Mouse (Mus musculus): Measurements from ENCODE around the gene Bcat2. TPM values are rescaled to one million over a fixed set of nuclear protein-coding genes. Genes with fewer than 3 reads are reported as not detected.

The Bcat2 gene
- total RNA-seq, 2 experiments from 2014 or later = 91.4 to 106 TPM

DNA sequence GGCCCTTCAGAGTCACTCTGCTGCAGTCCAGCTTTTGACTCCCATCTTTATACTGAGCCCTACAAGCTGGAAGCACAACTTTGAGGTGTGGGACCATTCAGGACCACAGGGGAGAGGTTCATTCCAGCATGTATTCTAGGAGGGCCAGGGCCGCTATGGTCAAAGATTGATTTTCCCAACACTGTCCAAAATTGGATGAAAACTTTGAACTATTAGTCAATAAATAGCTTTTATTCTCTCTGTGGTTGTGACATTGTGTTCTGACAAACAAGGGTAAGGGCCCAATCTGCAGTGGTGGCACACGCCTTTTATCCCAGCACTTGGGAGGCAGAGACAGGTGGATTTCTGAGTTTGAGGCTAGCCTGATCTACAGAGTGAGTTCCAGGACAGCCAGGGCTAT lies 16.0 kb upstream of the Bcat2 start:
- H3K4me3 ChIP-seq = no peak overlapping the region
- intact Hi-C loops (cut with DNase I) = no loop called here
- H3K27ac ChIP-seq = no peak overlapping the region
- DNase-seq = no peak
- no peak for TF ChIP-seq CTCF (IDR thresholded peaks at IDR 0.05)

DNA sequence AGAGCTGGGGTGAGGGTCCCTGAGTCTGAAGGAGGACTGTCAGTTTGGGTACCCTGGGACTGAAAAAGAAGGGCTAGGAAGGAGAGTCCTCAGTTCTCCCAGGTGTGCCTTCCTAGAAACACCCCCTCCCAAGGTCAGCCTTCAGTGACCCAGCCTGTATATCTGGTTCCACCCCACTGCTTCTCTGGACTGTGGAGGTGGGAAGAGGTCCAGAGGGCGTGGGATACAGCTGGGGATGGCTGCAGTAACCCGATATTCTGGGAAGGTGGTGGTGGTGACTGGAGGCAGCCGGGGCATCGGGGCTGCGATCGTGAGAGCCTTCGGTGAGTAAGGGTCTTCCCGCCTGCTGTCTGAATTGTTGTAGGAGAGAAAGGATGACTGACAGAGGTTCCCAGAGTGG lies 15.2 kb upstream of the Bcat2 start, which contains the start of gene Hsd17b14:
Gene Hsd17b14, plus strand, starts transcription at position 150 of the 400 bp plus-strand sequence.
- DNase-seq = no peak
- H3K27ac ChIP-seq = no peak within 1 kb of the TSS
- no peak within 1 kb of the TSS for H3K4me3 ChIP-seq
- intact Hi-C loops (cut with DNase I) = no loop called here
- no peak for TF ChIP-seq CTCF (IDR thresholded peaks at IDR 0.05)

DNA sequence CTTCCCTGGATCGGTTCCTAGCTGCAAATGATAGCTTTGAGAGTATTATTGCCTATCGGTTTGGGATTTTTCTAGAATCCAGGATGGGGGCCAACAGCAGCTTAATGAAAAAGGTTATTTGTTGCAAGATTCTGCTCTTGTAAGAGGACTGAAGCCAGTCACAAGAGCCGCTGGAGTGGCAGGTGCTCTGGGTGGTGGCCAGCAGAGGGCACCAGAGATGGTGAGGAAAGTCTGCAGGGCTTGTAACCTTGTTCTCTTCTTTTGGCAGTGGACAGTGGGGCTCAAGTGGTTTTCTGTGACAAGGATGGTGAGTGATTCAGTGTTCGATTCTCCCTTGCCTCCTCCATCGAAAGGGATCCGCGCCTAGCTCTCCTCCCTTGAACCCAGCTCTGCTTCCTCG lies 14.2 kb upstream of the Bcat2 start:
- peak; percentile 95; the same call in 1 of the 2 replicates for TF ChIP-seq CTCF (IDR thresholded peaks at IDR 0.05)
- Histone ChIP-seq H3K27ac (no peak overlapping the region; the same call in 1 of the 2 replicates), H3K4me3 (no peak overlapping the region)
- intact Hi-C loops (cut with DNase I) = loop anchor here (2.0 kb wide), 1 partner anchor 35 kb away; no protein-coding TSS in a partner anchor
- DNase-seq = peak; percentile 92

DNA sequence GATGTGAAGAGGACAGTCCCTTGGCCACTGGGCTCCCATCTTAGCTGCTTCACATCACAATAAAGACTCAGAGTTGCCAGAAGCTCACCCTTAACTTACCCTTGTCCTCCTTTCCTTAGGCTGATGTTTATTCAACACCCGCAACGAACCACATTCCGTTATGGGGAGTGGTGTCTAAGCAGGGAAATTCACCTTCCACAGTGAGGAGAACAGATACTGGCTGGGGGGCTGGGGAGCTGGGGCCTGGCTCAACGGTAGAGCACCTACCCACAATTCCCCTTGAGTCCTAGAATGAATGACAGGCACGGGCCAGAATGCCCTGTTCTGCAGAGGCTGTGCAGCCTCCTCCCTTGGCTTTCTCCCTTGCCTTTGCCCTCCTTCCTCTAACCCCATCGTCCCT lies 11.0 kb upstream of the Bcat2 start:
- intact Hi-C loops (cut with DNase I) = no loop called here
- TF ChIP-seq CTCF (IDR thresholded peaks at IDR 0.05) = no peak
- Histone ChIP-seq H3K4me3 (no peak overlapping the region), H3K27ac (no peak overlapping the region)
- DNase-seq = no peak

DNA sequence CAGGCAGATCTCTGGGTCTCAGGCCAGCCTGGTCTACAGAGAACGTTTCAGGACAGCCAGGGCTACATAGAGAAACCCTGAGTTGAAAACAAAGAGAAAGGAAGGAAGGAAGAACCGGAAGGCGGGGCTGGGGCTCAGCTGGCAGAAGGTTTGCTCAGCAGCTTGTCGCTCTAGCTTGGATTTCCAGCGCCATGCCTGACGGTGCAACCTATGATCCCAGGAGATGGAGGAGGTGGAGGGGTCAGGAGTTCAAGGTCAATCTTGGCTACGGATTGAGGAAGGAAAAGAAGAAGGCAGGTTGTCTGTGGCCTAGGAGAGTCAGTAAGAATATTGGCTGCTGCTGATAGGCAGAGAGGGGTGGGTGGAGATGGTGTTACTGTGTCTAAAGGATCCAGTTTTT lies 9.7 kb upstream of the Bcat2 start:
- no peak for DNase-seq
- intact Hi-C loops (cut with DNase I) = loop anchor here (2.0 kb wide), 2 partner anchors 83 to 91 kb away; no protein-coding TSS in a partner anchor
- Histone ChIP-seq H3K4me3 (no peak overlapping the region), H3K27ac (no peak overlapping the region; the same call in 1 of the 2 replicates)
- TF ChIP-seq CTCF (IDR thresholded peaks at IDR 0.05) = no peak

DNA sequence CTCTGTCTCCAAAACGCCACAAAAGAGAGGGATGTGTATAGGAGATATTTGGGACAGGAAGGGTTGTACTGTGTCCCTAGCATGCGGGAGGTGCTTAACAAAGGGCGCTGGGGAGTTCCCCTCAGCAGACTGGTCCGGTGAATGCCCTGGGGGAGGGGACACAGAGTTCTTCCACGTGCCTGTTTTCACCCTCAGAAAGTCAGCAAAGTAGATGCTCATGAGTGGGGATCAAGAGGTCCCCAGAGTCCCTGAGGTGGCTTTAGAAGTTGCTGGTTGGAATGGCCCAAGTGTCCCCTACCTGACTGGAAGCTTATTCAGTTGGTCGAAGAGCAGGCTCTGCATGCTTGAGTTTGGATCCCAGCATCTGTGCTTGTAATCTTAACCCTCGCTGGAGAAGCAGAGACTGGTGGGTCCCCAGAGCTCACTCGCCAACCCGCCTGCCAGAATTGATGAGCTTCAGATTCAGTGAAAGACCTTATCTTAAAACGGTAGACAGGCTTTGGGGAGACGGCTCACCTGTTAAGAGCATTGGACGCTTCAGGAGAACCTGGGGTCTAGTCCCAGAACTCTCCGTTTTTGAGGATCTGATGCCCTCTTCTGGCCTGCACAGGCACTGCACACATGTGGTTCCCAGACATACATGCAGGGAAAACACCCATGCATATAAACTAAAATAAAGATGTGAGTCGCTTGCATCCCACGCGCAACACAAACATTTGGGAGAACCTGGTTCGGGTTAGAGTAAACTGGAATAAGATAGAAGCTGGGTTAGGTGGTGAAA lies 8.9 kb upstream of the Bcat2 start:
- peak overlapping the region; percentile 86 for H3K27ac ChIP-seq
- peak; percentile 98 for TF ChIP-seq CTCF (IDR thresholded peaks at IDR 0.05)
- intact Hi-C loops (cut with DNase I) = loop anchor here (2.0 kb wide), 2 partner anchors 84 to 92 kb away; no protein-coding TSS in a partner anchor
- H3K4me3 ChIP-seq = peak overlapping the region; percentile 50
- peak; percentile 86 for DNase-seq

DNA sequence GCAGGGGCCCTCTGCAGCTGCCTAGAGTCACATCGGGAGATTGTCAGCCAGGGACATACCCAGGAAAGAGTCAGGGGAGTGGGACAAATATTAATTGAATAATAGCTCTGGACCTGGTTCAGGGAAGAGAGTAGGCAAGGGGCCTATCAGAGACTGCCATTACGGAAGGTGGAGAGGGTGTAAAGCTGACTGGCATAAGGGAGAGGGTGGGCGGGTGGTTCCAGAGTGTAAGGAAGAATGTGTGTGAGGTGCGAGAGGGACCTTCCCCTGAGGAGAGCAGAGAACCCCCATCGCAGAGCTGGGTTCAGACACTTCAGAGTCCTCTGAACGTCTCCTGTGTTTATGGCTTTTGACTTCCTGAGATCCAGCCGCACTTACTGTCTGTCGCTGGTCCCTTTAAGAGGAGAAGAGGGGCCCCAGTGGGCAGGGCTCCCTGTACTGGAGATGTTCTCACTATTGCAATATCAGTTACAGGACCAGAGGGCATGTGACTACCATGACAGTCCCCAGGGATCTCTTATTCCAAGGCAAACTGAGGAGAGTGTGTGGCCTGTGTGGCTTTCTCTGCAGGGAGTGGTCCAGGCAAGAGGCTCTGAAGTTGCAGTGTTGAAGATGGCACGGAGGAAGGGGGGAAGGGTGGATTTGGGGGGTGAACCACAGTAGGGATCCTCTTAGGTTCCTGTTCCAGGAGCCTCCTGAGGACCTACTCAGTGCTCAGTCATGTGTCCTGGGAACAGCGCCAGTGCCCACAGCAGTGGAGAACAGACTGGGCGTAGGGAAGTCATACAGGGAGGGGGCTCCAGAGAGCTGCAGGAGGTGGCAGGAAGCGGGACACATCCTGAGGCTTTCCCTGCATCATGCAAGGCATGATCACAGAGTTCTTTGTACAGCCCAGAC lies 8.1 kb upstream of the Bcat2 start:
- Histone ChIP-seq H3K27ac (peak overlapping the region; percentile 86), H3K4me3 (peak overlapping the region; percentile 50)
- intact Hi-C loops (cut with DNase I) = loop anchor here (2.0 kb wide), 2 partner anchors 85 to 93 kb away; no protein-coding TSS in a partner anchor
- DNase-seq = peak; percentile 78
- TF ChIP-seq CTCF (IDR thresholded peaks at IDR 0.05) = no peak

DNA sequence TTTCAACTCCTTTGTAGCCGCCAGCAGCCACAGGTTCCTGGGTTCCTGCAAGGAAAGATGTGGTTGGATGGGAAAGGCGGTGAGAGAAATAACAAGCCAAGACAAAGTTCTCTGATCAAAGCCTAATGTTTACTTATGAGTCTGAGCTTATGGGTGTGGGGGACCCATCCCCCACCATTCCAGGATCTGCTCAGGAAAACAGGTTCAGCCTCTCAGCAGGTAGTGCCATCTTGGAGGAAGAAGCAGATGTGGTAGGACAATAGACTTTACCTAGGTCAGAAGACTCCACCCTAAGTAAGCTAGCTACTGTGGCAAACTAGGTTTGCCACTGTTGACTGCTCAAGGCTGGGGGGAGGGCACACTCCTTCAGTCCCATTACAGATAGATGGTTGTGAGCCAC lies 5.1 kb upstream of the Bcat2 start:
- no peak for DNase-seq
- TF ChIP-seq CTCF (IDR thresholded peaks at IDR 0.05) = no peak
- Histone ChIP-seq H3K4me3 (no peak overlapping the region), H3K27ac (peak overlapping the region; percentile 96)
- intact Hi-C loops (cut with DNase I) = no loop called here

DNA sequence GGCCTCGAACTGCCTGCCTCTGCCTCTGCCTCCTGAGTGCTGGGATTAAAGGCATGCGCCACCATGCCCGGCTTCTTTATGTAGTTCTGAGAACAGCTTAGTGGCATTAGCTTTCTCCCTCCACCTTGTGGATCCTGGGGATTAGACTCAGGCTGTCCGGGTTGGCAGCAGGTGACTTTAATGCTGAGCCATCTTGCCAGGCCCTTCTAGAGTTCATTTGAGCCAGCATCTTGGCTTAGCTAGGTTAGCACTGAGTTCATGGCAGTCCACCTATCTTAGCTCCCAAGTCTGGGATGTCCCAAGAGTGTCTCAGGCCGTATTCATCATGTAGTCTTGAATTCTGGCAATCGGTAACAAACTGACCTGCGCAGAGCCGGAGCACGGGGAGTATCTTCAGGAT lies 4.5 kb upstream of the Bcat2 start:
- intact Hi-C loops (cut with DNase I) = no loop called here
- no peak overlapping the region for H3K4me3 ChIP-seq
- DNase-seq = peak; percentile 53
- peak overlapping the region; percentile 96 for H3K27ac ChIP-seq
- TF ChIP-seq CTCF (IDR thresholded peaks at IDR 0.05) = no peak

DNA sequence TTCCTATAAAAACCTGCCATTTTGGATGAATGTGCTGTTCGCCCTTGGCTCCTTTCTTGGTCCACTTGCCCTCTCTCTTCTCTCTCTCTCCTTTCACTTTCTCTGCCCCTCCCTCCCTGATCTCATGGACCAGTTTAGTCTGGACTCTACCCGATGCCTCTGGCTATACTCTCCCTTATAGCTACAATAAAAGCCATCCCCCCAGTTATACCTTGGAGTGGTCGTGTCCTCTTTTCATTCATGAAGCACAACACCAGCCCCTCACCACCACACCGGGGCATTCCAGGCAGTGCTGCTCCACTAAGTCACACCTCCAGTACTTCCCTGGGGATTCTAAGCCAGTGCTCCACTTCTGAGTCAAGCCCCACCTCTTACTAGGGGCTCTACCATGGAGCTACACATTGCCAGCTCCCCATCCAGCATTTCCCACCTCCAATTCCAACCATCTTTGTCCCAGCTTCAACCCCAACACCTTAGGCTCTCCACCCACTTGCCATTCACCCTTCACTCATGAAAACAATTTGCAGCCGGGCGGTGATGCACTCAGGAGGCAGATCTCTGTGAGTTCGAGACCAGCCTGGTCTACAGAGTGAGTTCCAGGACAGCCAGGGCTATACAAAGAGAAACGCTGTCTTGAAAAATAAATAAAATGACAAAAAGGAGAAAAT lies 2.7 kb upstream of the Bcat2 start:
- peak overlapping the region; percentile 70 for H3K4me3 ChIP-seq
- intact Hi-C loops (cut with DNase I) = no loop called here
- peak overlapping the region; percentile 96 for H3K27ac ChIP-seq
- DNase-seq = no peak
- no peak for TF ChIP-seq CTCF (IDR thresholded peaks at IDR 0.05)

DNA sequence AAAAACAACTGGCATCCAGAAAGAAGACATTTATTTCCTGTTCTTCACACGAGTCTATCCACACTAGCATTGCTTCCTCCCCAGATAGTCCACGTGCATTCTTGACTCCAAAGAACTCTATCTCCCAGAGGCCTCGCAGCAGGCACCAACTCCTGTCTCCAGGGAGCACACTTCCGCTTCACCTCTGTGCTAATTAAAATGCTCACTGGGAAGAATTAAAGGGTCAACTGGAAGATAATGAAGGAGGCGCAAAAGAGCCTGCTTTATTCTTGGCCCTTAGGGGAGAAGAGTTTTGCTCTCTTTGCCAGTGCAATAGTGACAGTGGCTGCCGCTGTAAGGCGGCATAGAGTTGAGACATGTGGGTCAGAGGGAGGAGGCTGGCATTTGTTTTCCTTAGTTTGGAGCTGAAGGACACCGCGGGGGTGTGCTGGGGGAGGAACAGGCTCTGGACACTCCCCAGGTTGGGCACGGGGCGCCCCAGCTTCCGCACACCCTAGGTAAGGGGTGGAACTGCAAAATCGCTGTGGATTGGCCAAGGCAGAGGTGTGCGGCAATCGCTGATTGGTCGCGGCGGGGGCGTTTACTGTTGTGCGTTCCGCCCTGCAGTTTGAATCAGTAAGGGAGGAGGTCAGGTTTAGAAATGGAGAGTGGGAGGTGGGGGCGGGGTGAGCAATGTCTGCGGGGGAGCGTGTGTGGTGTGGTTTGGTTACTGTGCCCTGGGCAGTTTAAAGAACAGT lies 2.0 kb upstream of the Bcat2 start:
- TF ChIP-seq CTCF (IDR thresholded peaks at IDR 0.05) = no peak
- peak overlapping the region; percentile 96 for H3K27ac ChIP-seq
- DNase-seq = peak; percentile 97
- intact Hi-C loops (cut with DNase I) = loop anchor here (2.0 kb wide), 1 partner anchor 21 kb away; no protein-coding TSS in a partner anchor
- peak overlapping the region; percentile 70 for H3K4me3 ChIP-seq
